Mouse (Mus musculus): ENCODE measurements around the gene Umod.

Umod gene

DNA sequence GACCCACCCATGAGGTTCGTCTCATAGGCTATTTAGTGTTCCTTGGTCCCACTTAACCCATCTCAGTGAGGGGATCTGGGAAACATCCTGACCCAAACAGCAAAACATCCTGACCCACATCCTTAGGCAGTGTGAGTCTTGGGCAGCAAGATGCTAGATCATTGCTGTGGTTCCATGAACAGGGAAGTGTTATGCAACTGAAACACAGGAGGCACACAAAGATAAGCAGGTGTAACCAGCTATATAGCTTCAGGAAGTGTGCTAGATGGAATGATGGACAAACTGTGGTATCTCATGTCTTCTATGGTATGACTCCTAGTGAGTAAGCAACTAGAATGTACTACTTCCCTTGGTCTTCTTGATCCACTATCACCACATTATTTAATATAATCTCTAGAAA, 37.1 kb downstream of the Umod start:
- DNase-seq (ENCODE audit: low read depth in 2 of 2, low spot score in 2 of 2), result no peak

DNA sequence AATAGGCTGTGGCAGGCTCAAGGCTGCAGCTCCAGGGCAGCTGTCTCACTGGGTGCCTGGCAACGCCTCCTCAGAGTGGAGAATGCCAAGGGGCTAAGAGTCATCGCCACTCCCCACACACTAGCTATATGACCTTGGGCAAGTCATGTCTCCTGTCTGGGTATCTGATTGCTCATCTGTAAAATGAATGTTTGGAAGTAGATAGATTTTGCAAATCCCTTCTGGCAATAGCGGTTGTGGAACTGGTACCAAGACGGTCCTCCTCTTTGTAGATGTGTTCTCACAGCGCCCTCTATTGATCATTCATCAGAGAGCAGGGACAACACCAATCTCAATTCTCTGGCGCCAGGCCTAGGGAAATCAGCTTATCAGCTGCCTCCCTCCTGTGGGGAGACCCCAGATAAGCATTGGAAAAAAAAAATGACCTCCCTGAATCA, 51.9 kb downstream of the Umod start:
- DNase-seq (ENCODE audit: low read depth in 2 of 2, low spot score in 2 of 2), result no peak

DNA sequence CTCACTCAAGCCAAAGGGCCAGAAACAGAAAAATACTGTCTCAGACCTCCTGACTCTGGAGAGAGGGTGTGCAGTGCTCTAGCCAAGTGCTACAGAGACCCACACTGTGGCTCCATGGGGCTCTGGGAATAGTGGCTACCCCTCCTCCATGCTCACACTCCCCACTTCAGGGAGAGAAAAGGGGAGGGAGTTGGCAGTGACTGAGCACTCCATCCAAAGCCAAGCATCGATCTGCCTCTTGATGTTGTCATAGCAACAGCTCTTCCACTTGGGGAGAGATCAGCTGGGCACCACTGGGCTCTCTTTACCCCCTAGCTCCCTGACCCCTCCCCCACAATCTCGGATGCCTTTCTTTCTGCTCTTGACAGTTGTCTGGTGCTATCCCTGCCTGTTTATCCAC, 58.4 kb downstream of the Umod start:
- no peak for DNase-seq (ENCODE audit: low read depth in 2 of 2, low spot score in 2 of 2)

DNA sequence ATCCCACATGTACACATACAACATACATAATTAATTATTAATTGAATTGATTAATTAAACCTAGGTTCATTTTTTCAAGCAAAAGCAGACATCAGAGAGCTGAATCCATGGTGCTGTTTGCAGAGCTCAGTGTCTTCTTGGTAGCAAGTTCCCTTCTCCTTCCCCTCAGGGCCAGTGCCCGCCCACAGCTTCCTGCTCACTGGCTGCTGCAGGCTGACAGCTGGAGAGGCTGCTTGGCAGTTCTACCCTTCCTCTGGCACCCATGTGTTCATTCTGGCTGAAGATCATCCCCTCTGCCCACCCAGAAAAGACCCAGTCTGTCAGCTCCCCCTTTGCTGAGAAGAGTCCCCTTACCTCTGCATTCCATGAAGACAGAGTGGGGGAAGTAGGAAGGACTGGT, 60.6 kb downstream of the Umod start:
- DNase-seq (ENCODE audit: low read depth in 2 of 2, low spot score in 2 of 2), result no peak

Data from CD8-positive naive resting alpha-beta T cell, adult 2 months (primary cell).